Mouse (Mus musculus) embryonic fibroblast, embryonic 13.5 days (primary cell): ENCODE measurements around the gene Msi2. TPM values are rescaled to one million over a fixed set of nuclear protein-coding genes. Genes with fewer than 3 reads are reported as not detected.

Experiments used
- H3K27ac ChIP-seq: 2 replicates; pipeline ENCODE4 v1.5.1; 2012; ENCODE audit warnings: low read length, control low read depth, inconsistent platforms; ENCODE audit not compliant: insufficient read depth
- H3K4me1 ChIP-seq: 2 replicates; pipeline ENCODE4 v1.6.1; 2011; ENCODE audit warnings: low read length; ENCODE audit not compliant: control insufficient read depth, insufficient read depth
- H3K4me3 ChIP-seq: 2 replicates; pipeline ENCODE4 v1.5.1; 2011; ENCODE audit warnings: mild to moderate bottlenecking, control low read depth, low read length; ENCODE audit not compliant: insufficient read depth
- CTCF ChIP-seq: IDR thresholded peaks from 2 replicates; pipeline ENCODE4 v1.5.1; 2011; ENCODE audit warnings: mild to moderate bottlenecking, control low read depth, low read length, moderate library complexity, borderline replicate concordance; ENCODE audit not compliant: insufficient read depth
- POLR2A ChIP-seq: IDR thresholded peaks from 2 replicates; pipeline ENCODE4 v1.6.1; 2011; ENCODE audit warnings: low read depth, mild to moderate bottlenecking, control low read depth, low read length, moderate library complexity
- polyA plus RNA-seq: library from polyadenylated mRNA; stranded (reverse); fragments of >200 nt; gene quantifications from 2 replicates; pipeline ENCODE4 v1.2.4, GENCODE M21; 2011; ENCODE audit warnings: low read depth; ENCODE audit not compliant: missing spikeins, insufficient read length

The Msi2 gene
- polyA plus RNA-seq, 1 experiment: 44.9 TPM

DNA sequence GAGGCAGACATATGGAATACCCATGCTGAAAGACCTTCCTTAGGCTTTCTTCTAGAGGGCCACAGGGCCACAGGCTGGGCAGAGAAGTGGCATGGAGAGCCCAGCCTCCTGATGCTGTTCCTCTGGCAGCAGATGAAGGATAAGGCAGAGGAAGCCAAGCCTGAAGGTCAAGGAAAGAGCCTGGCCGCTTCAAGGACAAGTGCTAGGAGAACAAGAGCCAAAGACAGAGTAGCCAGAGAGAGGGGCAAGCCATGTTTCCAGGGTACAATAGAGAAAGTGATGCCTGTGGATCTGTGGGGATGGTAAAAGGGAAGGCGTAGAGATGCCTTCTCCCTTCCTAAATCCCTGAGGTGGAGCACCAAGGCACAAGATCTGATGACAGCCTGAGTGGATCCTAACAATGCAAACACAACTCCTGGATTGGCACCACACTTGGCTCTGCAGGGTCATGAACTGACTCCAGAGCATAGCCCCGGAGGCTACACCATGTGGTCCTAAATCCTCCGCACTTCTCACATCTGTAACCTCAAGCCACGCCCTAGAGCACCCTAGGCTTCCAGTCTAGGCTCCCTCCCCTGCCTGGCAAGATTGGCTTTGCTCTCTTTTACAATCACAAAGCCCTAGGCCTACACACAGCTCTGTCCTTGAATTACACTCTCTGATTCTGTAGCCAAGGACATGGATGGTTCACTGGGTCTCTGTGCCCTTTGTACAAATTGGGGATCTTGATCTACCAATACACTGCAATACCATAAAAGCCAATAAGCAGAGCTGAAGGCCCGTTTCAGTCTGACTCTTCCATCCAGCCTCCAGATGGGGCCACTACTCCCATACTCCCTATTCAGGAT, 202.4 kb downstream of the Msi2 start:
- TF ChIP-seq CTCF (no peak), POLR2A (no peak)
- no peaks in the 10 kb centered on the region; the same call in 1 of the 2 replicates for H3K4me1 ChIP-seq
- H3K27ac ChIP-seq: no peak overlapping the region
- H3K4me3 ChIP-seq: no peak overlapping the region

DNA sequence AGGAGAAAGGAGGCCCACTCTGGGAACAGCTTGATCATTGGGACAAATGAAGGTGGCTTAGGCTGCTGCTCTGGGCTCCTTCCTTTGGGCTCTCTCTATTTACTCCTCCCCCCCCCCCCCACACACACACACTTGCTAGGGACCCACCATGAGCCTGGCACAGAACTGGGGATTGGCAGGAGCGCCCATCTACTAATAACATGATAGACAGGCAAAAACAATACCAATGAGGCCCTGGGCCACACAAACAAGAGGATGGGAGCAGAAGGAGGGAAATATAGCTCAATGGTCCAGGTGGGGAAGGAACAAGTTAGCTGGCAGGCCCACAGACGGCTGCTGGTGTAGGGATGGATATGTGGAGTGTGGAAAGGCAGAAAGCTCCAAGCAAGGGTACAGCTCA, 203.0 kb downstream of the Msi2 start:
- Histone ChIP-seq H3K27ac (no peak overlapping the region), H3K4me1 (no peaks in the 10 kb centered on the region), H3K4me3 (no peak overlapping the region)
- TF ChIP-seq POLR2A: no peak
- TF ChIP-seq CTCF: no peak

DNA sequence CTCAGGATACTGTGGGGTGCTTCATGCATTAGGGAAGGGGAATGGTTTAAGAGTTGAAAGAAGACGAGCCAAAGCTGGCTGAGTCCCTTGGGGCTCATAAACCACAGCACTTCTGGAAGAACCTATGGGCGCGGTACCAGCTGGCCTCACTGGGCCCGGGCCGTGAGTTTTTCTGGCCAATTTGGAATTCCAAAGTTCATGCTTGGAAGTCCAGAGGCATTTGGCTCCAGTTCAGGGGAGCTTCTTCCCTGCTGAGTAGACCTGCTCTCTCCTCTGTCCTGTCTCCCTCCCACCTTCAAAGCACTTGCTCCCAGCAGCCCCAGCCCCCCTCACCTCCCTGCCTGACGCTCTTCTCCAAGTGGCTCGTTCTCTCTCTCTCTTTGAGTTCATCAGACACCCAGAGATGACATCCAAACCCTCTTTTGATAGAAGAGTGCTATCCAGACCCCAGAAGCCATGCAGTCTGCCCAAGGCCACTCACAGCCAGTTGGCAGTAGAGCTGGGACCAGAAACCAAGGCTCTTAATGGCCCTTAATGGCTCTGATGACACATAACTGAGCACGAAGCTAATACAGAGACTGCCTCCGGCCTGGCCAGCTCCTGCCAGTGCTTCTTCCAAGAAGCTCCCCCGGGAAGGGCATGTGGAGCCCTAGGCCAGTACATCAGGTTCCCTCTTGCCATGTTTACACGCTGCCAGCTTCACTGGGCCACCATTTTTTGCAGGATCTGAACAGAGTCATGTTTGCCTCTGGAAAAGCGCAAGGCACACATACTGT, 204.0 kb downstream of the Msi2 start:
- Histone ChIP-seq H3K27ac (no peak overlapping the region), H3K4me3 (no peak overlapping the region), H3K4me1 (no peaks in the 10 kb centered on the region)
- no peak for TF ChIP-seq POLR2A
- no peak for TF ChIP-seq CTCF

DNA sequence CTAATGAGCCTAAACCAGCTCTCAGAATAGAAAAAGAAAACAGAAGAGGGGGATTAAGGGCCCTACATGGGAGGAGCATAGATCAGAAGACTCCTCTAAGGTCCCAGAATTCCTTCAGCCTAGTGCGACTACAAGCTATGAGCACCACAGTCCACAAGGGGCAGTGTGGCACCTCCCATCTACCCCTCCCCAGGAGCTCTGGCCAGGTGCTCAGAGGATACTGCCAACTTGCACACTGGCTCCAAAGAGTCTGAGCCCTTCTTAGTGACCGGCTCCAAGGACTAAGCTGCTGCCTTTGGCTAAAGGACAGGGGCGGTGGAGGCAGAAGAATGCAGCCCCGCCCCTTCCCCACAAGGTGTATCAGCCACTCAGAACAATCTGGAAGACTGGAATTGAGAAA, 205.7 kb downstream of the Msi2 start:
- TF ChIP-seq CTCF (peak; percentile 50; the same call in 1 of the 2 replicates), POLR2A (no peak)
- Histone ChIP-seq H3K27ac (no peak overlapping the region), H3K4me1 (no peaks in the 10 kb centered on the region)

DNA sequence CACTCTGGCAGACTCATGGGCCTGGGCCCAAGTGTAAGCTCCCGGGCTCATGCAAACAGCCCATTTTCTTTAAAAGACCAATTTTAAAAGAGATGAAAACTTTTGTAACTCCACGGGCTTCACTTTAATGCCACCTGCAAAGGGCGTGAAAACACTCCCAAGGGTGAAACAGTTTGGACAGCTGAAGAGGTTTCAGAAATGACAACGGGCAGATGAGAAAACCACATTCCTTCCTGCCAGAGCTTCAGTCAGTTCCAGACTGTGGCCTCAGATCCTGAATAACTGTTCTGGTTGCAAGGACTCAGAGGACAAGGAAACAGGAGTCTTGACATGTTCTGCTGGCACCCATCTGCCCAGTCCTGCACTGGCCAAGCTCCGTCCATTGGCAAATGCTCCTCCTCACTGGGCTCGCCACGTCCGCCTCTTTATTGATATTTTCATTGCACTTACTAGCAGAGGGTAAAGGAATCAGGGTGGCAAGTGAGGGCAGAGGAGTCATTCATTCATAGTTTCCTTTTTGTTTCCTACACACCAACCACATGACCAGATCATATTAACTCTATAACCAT, 207.9 kb downstream of the Msi2 start:
- TF ChIP-seq POLR2A (no peak), CTCF (no peak)
- Histone ChIP-seq H3K27ac (no peak overlapping the region), H3K4me1 (no peaks in the 10 kb centered on the region), H3K4me3 (no peak overlapping the region)

More for the DNA sequence above, 205.7 kb downstream of the Msi2 start:
- H3K4me3 ChIP-seq: no peak overlapping the region

DNA sequence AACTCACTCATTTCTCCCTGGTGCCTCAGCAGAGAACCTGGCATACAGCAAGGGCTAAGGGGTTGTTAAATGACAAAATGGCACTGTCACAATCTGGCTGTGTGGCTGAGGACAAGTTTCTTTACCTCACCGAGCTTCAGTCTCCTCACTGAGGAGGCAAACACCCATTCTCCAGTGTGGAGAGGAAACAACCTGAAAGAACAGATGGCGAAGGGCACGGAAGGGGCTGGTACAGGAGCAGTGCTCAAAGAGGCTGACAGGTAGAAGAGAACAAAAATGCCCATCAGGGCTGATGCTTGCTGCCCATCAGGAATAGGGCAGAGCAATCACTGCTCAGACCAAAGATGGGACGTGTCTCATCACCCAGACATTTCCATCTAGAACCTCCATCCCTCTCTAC, 208.8 kb downstream of the Msi2 start:
- Histone ChIP-seq H3K27ac (no peak overlapping the region), H3K4me1 (no peaks in the 10 kb centered on the region), H3K4me3 (no peak overlapping the region)
- TF ChIP-seq POLR2A (no peak), CTCF (no peak)

DNA sequence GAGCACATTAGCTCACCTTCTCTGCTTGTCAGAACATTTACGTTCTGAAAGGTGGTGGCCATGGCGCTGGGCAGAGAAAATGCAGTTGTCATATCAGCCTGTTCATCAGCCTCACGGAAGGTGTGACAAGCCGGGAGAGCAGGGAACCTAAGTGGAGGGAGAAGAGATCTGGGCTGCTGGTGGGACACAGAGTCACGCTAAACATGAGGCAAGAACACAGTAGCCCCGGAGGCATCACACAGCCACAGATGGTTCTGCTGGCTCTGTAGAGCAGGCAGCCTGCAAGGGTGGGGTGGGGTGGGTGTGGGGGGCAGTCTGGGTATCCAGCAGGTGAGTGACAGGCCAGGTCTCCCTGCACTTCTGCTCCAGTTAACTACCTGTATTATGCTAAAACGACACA, 210.2 kb downstream of the Msi2 start:
- Histone ChIP-seq H3K27ac (no peak overlapping the region), H3K4me3 (no peak overlapping the region), H3K4me1 (no peaks in the 10 kb centered on the region)
- TF ChIP-seq POLR2A: no peak
- no peak for TF ChIP-seq CTCF

DNA sequence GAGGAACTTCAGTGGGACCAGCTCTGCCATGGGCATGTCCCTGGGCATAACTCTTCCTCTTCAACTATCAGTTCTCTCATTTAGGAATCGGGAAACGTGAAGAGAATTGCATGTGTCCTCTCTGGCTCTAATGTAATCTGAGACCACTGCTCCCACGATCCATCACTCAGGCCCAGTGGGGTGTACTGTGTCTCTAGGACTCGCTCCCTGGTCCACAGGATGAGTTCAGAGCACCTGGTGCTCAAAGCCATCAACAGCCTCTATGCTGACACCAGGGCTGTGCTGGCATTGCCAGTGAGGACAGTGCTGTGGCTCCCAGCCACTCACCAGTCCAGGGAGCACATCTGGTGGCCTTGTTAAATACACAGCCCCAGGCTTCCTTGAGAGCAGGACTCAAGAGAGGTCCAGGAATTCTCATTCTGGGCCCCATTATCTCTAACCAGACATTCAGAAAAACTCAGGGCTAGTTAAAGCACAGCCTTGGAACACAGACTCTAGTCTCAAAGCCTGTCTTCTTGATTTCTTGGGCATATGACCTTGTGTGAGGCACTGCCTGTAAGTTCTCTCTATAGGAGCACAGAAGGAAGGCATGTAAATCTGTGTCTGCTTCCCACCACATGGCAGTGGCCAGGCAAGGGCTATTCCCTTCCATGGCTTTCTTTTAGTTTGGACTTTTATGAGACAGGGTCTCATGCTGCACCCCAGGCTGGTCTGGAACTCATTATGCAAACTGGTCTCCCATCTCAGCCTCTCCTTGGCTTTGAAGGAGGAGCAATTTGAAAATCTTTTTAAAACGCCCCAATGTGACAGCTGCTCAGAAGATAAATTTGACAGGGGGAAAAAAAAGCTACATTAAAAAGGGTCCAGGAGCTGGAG, 211.5 kb downstream of the Msi2 start:
- TF ChIP-seq POLR2A: no peak
- Histone ChIP-seq H3K4me1 (no peaks in the 10 kb centered on the region), H3K4me3 (no peak overlapping the region), H3K27ac (no peak overlapping the region)

DNA sequence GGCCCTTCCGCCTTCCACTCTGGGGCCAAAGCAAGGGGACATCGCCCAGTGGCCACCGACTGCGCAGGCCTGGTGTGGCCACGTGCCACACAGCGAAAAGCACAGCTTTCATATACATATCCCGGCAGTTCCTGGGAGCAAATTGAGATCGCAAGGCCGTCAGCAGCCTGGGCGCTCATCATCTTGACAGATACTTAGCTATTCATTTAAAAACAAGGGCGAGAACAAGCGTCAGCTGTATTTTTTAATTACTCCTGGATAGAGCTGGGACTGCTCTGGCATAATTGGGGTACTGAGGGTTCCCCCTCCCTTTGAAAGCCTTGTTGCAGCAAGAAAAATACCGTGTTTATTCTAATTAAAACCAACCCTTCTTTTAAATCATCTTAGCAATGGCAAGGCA, 212.2 kb downstream of the Msi2 start:
- Histone ChIP-seq H3K4me3 (no peak overlapping the region), H3K27ac (no peak overlapping the region), H3K4me1 (no peaks in the 10 kb centered on the region)
- TF ChIP-seq CTCF: no peak
- no peak for TF ChIP-seq POLR2A

DNA sequence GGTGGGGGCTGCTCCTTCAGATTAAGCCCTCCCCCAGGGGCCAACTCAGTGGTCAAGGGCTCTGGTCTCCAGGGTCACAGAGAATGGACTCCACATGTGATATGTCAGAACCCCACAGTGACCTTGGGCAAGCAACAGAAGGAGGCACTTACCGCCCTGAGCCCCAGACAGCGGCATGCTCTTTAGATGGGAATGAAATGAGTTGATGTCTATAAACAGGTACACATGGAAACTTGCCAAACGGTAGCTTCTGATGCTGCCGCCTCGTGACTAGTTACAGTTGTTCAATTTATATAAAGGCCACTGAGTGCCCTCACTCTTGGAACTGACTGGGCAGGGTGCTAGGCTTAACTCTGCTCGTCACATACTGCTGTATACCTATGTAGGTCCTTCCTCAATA, 215.7 kb downstream of the Msi2 start:
- TF ChIP-seq CTCF (no peak), POLR2A (no peak)
- peaks cover 6% of the 10 kb centered on the region; the same call in 1 of the 2 replicates for H3K4me1 ChIP-seq
- H3K4me3 ChIP-seq: no peak overlapping the region
- H3K27ac ChIP-seq: no peak overlapping the region
